Mouse (Mus musculus): Measurements from ENCODE around the gene Gmps. TPM values are rescaled to one million over a fixed set of nuclear protein-coding genes. Genes with fewer than 3 reads are reported as not detected.

Gene Gmps
- total RNA-seq, 4 experiments from 2014 or later, result 24.1 to 32.2 (median 28.0) TPM

Other genes starting within 250 kb of the Gmps start
- gene Plch1, start 76.6 kb upstream of the Gmps start, total RNA-seq (2022), result under 1 TPM; 0.05 to 0.23 (median 0.06) TPM
- 10 to 100 TPM; 10.6 to 12.5 (median 11.7) TPM for gene E130311K13Rik, start 46.6 kb upstream of the Gmps start, total RNA-seq (2022)
- gene Slc33a1, start 11.3 kb upstream of the Gmps start, total RNA-seq (2022), result 10 to 100 TPM; 10.8 to 15.1 (median 13.2) TPM
- gene Vmn2r1, start 105.4 kb downstream of the Gmps start, total RNA-seq (2022), result under 1 TPM in 3 of 4 experiments, not detected in 1; 0.03 to 0.06 (median 0.06) TPM
- gene Vmn2r2, start 165.8 kb downstream of the Gmps start, total RNA-seq (2022), result not detected